Comparison of ENCODE assay signal across 10 mouse cellular contexts in genomic region chr16:89986672-89987362, GRCm38 (mm10).
DNase-seq lines count a peak whose midpoint lies in the region; ATAC-seq and TF ChIP-seq lines count a peak whose summit lies in the region.
"Had no signal": no experiment of that assay in that cellular context is flagged by ENCODE, and none has a peak within 500 bp of the region (broad histone marks: within the 10 kb centered on the region; RNA-seq: fewer than 3 reads in every experiment).

No protein-coding gene starts in this region.

- no peak overlapping the region for H3K4me3 ChIP-seq in midbrain, embryonic 10.5 days
- no peak overlapping the region for H3K4me3 ChIP-seq in midbrain, embryonic 11.5 days (ENCODE audit: low read depth, low read length)
- H3K4me3 ChIP-seq in forebrain, embryonic 12.5 days (replicated peaks): no peak overlapping the region
- no peak overlapping the region; the same call in 1 of the 2 replicates for H3K4me3 ChIP-seq in liver, postnatal 0 days (ENCODE audit: low read depth, low read length)
- H3K4me3 ChIP-seq in lung, adult 2 months (replicated peaks; ENCODE audit: extremely low read depth, low read depth, low read length): no peak overlapping the region
- H3K4me3 ChIP-seq: myocyte had no signal

- H3K4me2 ChIP-seq in midbrain, embryonic 11.5 days: no peak overlapping the region
- no peak overlapping the region for H3K4me2 ChIP-seq in forebrain, embryonic 12.5 days
- H3K4me2 ChIP-seq in liver, postnatal 0 days (ENCODE audit: low read depth, low read length): peak overlapping the region; percentile 67

- peaks cover 10% of the 10 kb centered on the region for H3K4me1 ChIP-seq in midbrain, embryonic 10.5 days
- H3K4me1 ChIP-seq in midbrain, embryonic 11.5 days (ENCODE audit: control insufficient read depth, insufficient read depth, low read length): peaks cover 4% of the 10 kb centered on the region; the same call in 1 of the 2 replicates
- peaks cover 12% of the 10 kb centered on the region for H3K4me1 ChIP-seq in forebrain, embryonic 12.5 days
- peaks cover 25% of the 10 kb centered on the region for H3K4me1 ChIP-seq in liver, postnatal 0 days (ENCODE audit: insufficient read depth)
- H3K4me1 ChIP-seq in lung, adult 2 months (ENCODE audit: control insufficient read depth, insufficient read depth, low read length): no peaks in the 10 kb centered on the region

- no peak for ATAC-seq in midbrain, embryonic 11.5 days (ENCODE audit: low FRiP score)
- ATAC-seq in forebrain, embryonic 12.5 days (ENCODE audit: low FRiP score): peak; percentile 27; the same call in 1 of the 2 replicates
- ATAC-seq in liver, postnatal 0 days: peak; percentile 26; the same call in 1 of the 2 replicates

- DNase-seq in midbrain, embryonic 10.5 days (ENCODE audit: low spot score): no peak
- no peak for DNase-seq in midbrain, embryonic 11.5 days (ENCODE audit: low spot score, missing footprints)
- no peak for DNase-seq in liver, postnatal 0 days
- peak; percentile 79 for DNase-seq in thymus, postnatal 14 days
- no peak for DNase-seq in cerebellum, postnatal 25 days
- no peak for DNase-seq in lung, adult 2 months
- DNase-seq in heart, postnatal 4 days: no peak
- DNase-seq: kidney, postnatal 25 days had no signal

- H3K27ac ChIP-seq in midbrain, embryonic 10.5 days (replicated peaks): peak overlapping the region; percentile 43; the same call in 1 of the 2 replicates
- no peak overlapping the region for H3K27ac ChIP-seq in midbrain, embryonic 11.5 days (ENCODE audit: low read depth, low read length)
- no peak overlapping the region for H3K27ac ChIP-seq in forebrain, embryonic 12.5 days
- no peak overlapping the region for H3K27ac ChIP-seq in liver, postnatal 0 days (ENCODE audit: low read depth)

- TF ChIP-seq CTCF in liver, postnatal 0 days (IDR thresholded peaks at IDR 0.05; ENCODE audit: low read depth): no peak
- TF ChIP-seq CTCF in lung, adult 2 months (IDR thresholded peaks at IDR 0.05; ENCODE audit: insufficient read depth, low read length): no peak

- TF ChIP-seq EP300 in liver, postnatal 0 days (IDR thresholded peaks at IDR 0.05; ENCODE audit: low read depth): no peak

- no peak for TF ChIP-seq POLR2A in lung, adult 2 months (IDR thresholded peaks at IDR 0.05; ENCODE audit: borderline replicate concordance, extremely low read depth, low read depth, low read length)

- no peaks in the 10 kb centered on the region for H3K36me3 ChIP-seq in midbrain, embryonic 10.5 days
- no peaks in the 10 kb centered on the region for H3K36me3 ChIP-seq in midbrain, embryonic 11.5 days (ENCODE audit: control insufficient read depth, insufficient read depth, low read length)
- no peaks in the 10 kb centered on the region for H3K36me3 ChIP-seq in forebrain, embryonic 12.5 days (replicated peaks)
- H3K36me3 ChIP-seq in liver, postnatal 0 days (replicated peaks; ENCODE audit: insufficient read depth, low read length): no peaks in the 10 kb centered on the region

- H3K9ac ChIP-seq in midbrain, embryonic 11.5 days (ENCODE audit: low read length): no peak overlapping the region
- H3K9ac ChIP-seq in forebrain, embryonic 12.5 days: no peak overlapping the region
- no peak overlapping the region for H3K9ac ChIP-seq in liver, postnatal 0 days (replicated peaks)

- no peaks in the 10 kb centered on the region for H3K27me3 ChIP-seq in midbrain, embryonic 10.5 days (ENCODE audit: low read depth, poor library complexity, severe bottlenecking)
- no peaks in the 10 kb centered on the region for H3K27me3 ChIP-seq in midbrain, embryonic 11.5 days (ENCODE audit: control insufficient read depth, insufficient read depth, low read length)
- H3K27me3 ChIP-seq in forebrain, embryonic 12.5 days: no peaks in the 10 kb centered on the region
- H3K27me3 ChIP-seq in liver, postnatal 0 days (ENCODE audit: insufficient read depth, low read length): no peaks in the 10 kb centered on the region

- H3K9me3 ChIP-seq in midbrain, embryonic 10.5 days (replicated peaks): no peaks in the 10 kb centered on the region
- H3K9me3 ChIP-seq in midbrain, embryonic 11.5 days (ENCODE audit: control insufficient read depth, low read length): no peaks in the 10 kb centered on the region
- no peaks in the 10 kb centered on the region for H3K9me3 ChIP-seq in forebrain, embryonic 12.5 days
- H3K9me3 ChIP-seq in liver, postnatal 0 days (ENCODE audit: low read length): no peaks in the 10 kb centered on the region

- WGBS in midbrain, embryonic 10.5 days: 76% methylated on average over 18 of the region's 18 CpGs
- WGBS in midbrain, embryonic 11.5 days: 75% methylated on average over 18 of the region's 18 CpGs
- WGBS in forebrain, embryonic 12.5 days: 76% methylated on average over 18 of the region's 18 CpGs
- WGBS in liver, postnatal 0 days (ENCODE audit: insufficient replicate concordance): 58% methylated on average over 18 of the region's 18 CpGs
- 78% methylated on average over 18 of the region's 18 CpGs for whole genome bisulfite sequencing in lung, adult 2 months
